ENCODE assay signal across 22 mouse cellular contexts in the genomic region with DNA sequence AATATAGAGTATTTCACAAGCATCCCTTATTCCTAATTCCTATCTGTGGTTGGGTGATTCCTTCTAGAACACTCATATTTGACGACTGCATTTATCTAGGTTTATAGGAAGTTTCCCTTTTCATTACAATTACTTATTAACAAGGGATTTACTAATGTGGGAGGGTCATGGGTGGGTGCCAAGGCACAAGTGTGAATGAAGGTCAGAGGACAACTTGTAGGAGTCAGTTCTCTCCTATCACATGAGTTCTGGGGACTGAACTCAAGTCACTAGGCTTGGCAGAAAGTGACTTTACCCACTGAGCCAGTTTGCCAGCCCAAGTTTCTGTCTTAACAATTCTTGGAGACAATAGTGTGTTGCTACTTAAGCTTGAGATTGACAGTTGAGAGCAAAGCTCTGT.
A peak's percentile ranks its signal among the peaks of the same experiment; 100 is the strongest.
DNase-seq lines count a peak whose midpoint lies in the region; ATAC-seq and TF ChIP-seq lines count a peak whose summit lies in the region.
"Had no signal": no experiment of that assay in that cellular context is flagged by ENCODE, and none has a peak within 500 bp of the region (broad histone marks: within the 10 kb centered on the region; RNA-seq: fewer than 3 reads in every experiment).

No protein-coding gene starts in this region.

- no peak overlapping the region for H3K4me2 ChIP-seq in hindbrain, embryonic 14.5 days (replicated peaks)
- H3K4me2 ChIP-seq in hindbrain, embryonic 12.5 days (replicated peaks), result no peak overlapping the region
- no peak overlapping the region for H3K4me2 ChIP-seq in liver, embryonic 12.5 days
- H3K4me2 ChIP-seq: forebrain, embryonic 13.5 days; heart, embryonic 12.5 days had no signal

- no peak for TF ChIP-seq CTCF in liver, adult 2 months (IDR thresholded peaks at IDR 0.05; ENCODE audit: low read depth, low read length)

- 84% methylated on average over 1 of the region's 1 CpGs for WGBS in hindbrain, embryonic 14.5 days
- 81% methylated on average over 1 of the region's 1 CpGs for WGBS in hindbrain, embryonic 12.5 days
- 9% methylated on average over 1 of the region's 1 CpGs for WGBS in liver, adult 2 months
- 41% methylated on average over 1 of the region's 1 CpGs for WGBS in liver, embryonic 12.5 days (ENCODE audit: insufficient replicate concordance)

- no peak for DNase-seq in hindbrain, embryonic 14.5 days (ENCODE audit: low spot score)
- DNase-seq in liver, adult 2 months (ENCODE audit: extremely low read depth, low read depth, low spot score), result peak; percentile 71
- DNase-seq in kidney, adult 8-10 months, result peak; percentile 65 to 75
- peak; percentile 63 for DNase-seq in kidney, postnatal 14 days
- DNase-seq in spleen, postnatal 10 days (ENCODE audit: low spot score in 2 of 2), result no peak
- no peak for DNase-seq in cerebellum, adult 11-12 months
- DNase-seq: adrenal gland, adult 8-10 months; cerebellum, adult 11 months; cerebellum, adult 9-10 months; cerebellum, postnatal 36 days; forebrain, postnatal 0 days; gastrocnemius, postnatal 14 days; heart, postnatal 36 days had no signal

- H3K4me3 ChIP-seq in hindbrain, embryonic 14.5 days (replicated peaks; ENCODE audit: low read length), result no peak overlapping the region
- H3K4me3 ChIP-seq in hindbrain, embryonic 12.5 days, result no peak overlapping the region
- no peak overlapping the region for H3K4me3 ChIP-seq in liver, adult 2 months (ENCODE audit: insufficient read depth, low read depth, low read length)
- no peak overlapping the region for H3K4me3 ChIP-seq in liver, embryonic 12.5 days
- H3K4me3 ChIP-seq: embryonic facial prominence, embryonic 10.5 days; forebrain, embryonic 13.5 days; heart, embryonic 12.5 days had no signal

- H3K36me3 ChIP-seq in hindbrain, embryonic 14.5 days (replicated peaks; ENCODE audit: control insufficient read depth, insufficient read depth), result no peaks in the 10 kb centered on the region
- H3K36me3 ChIP-seq in hindbrain, embryonic 12.5 days, result no peaks in the 10 kb centered on the region
- no peaks in the 10 kb centered on the region for H3K36me3 ChIP-seq in liver, adult 2 months (ENCODE audit: control insufficient read depth, insufficient read depth, low read length)
- H3K36me3 ChIP-seq in liver, embryonic 12.5 days, result no peaks in the 10 kb centered on the region
- H3K36me3 ChIP-seq: embryonic facial prominence, embryonic 10.5 days had no signal

- H3K27ac ChIP-seq in hindbrain, embryonic 14.5 days, result 0 out of 2 replicates have a peak overlapping the region, but pooled peaks have one; percentile 74
- H3K27ac ChIP-seq in hindbrain, embryonic 12.5 days, result no peak overlapping the region
- H3K27ac ChIP-seq in liver, adult 2 months (replicated peaks; ENCODE audit: insufficient read depth, low read depth, low read length), result no peak overlapping the region
- no peak overlapping the region for H3K27ac ChIP-seq in liver, embryonic 12.5 days
- H3K27ac ChIP-seq: embryonic facial prominence, embryonic 10.5 days; forebrain, embryonic 13.5 days; hindbrain, postnatal 0 days had no signal

- H3K79me2 ChIP-seq in liver, adult 2 months (ENCODE audit: control insufficient read depth, insufficient read depth, low read length), result no peaks in the 10 kb centered on the region

- H3K9ac ChIP-seq in hindbrain, embryonic 14.5 days, result no peak overlapping the region
- H3K9ac ChIP-seq in hindbrain, embryonic 12.5 days, result no peak overlapping the region
- H3K9ac ChIP-seq in liver, adult 2 months (ENCODE audit: low read depth, low read length), result no peak overlapping the region
- no peak overlapping the region for H3K9ac ChIP-seq in liver, embryonic 12.5 days
- H3K9ac ChIP-seq: forebrain, embryonic 13.5 days; forebrain, postnatal 0 days; heart, embryonic 12.5 days had no signal

- TF ChIP-seq POLR2A in liver, adult 2 months (IDR thresholded peaks at IDR 0.05; ENCODE audit: extremely low read depth, insufficient read depth, low read length), result no peak

- ATAC-seq in hindbrain, embryonic 14.5 days (ENCODE audit: low FRiP score), result no peak
- no peak for ATAC-seq in hindbrain, embryonic 12.5 days (ENCODE audit: low FRiP score)
- no peak for ATAC-seq in liver, embryonic 12.5 days
- ATAC-seq: activated CD4-positive, CD25-positive, alpha-beta regulatory T cell, adult 4 months; forebrain, embryonic 13.5 days; forebrain, postnatal 0 days; hindbrain, postnatal 0 days; Patski had no signal

- no peaks in the 10 kb centered on the region for H3K27me3 ChIP-seq in hindbrain, embryonic 14.5 days (ENCODE audit: control insufficient read depth, insufficient read depth, low read length)
- H3K27me3 ChIP-seq in hindbrain, embryonic 12.5 days, result no peaks in the 10 kb centered on the region
- no peaks in the 10 kb centered on the region for H3K27me3 ChIP-seq in liver, adult 2 months (ENCODE audit: control insufficient read depth, insufficient read depth, low read length)
- H3K27me3 ChIP-seq in liver, embryonic 12.5 days (replicated peaks), result no peaks in the 10 kb centered on the region
- H3K27me3 ChIP-seq: CH12.LX; forebrain, embryonic 13.5 days; heart, embryonic 12.5 days; Patski had no signal

- no peaks in the 10 kb centered on the region for H3K9me3 ChIP-seq in hindbrain, embryonic 14.5 days (ENCODE audit: control insufficient read depth, low read length)
- no peaks in the 10 kb centered on the region for H3K9me3 ChIP-seq in hindbrain, embryonic 12.5 days (replicated peaks)
- no peaks in the 10 kb centered on the region for H3K9me3 ChIP-seq in liver, embryonic 12.5 days (replicated peaks)
- H3K9me3 ChIP-seq: embryonic facial prominence, embryonic 10.5 days; forebrain, embryonic 13.5 days; heart, embryonic 12.5 days had no signal

- H3K4me1 ChIP-seq in hindbrain, embryonic 14.5 days (replicated peaks; ENCODE audit: control insufficient read depth, insufficient read depth, low read length), result peaks cover 11% of the 10 kb centered on the region; the same call in 1 of the 2 replicates
- peaks cover 21% of the 10 kb centered on the region for H3K4me1 ChIP-seq in hindbrain, embryonic 12.5 days
- peaks cover 1% of the 10 kb centered on the region; the same call in 1 of the 2 replicates for H3K4me1 ChIP-seq in liver, adult 2 months (ENCODE audit: control insufficient read depth, insufficient read depth, low read length)
- H3K4me1 ChIP-seq in liver, embryonic 12.5 days, result peaks cover 5% of the 10 kb centered on the region; the same call in 1 of the 2 replicates
- H3K4me1 ChIP-seq: forebrain, embryonic 13.5 days had no signal

Comparison
In these comparisons a context has a peak if more than half of its experiments do, and no peak if none do; other contexts are left out.
1. DNase-seq: peak in liver, adult 2 months (single experiment), kidney, adult 8-10 months (2 of 2) and kidney, postnatal 14 days (single experiment); none in hindbrain, embryonic 14.5 days (single experiment), spleen, postnatal 10 days (0 of 2) and cerebellum, adult 11-12 months (single experiment).